Comparison of ENCODE assay signal across 14 mouse cellular contexts in genomic region chr5:35879199-35879598, GRCm38 (mm10). TPM values are rescaled to one million over a fixed set of nuclear protein-coding genes. Genes with fewer than 3 reads are reported as not detected.
DNase-seq lines count a peak whose midpoint lies in the region; ATAC-seq lines count a peak whose summit lies in the region.
"Had no signal": no experiment of that assay in that cellular context is flagged by ENCODE, and none has a peak within 500 bp of the region (broad histone marks: within the 10 kb centered on the region; RNA-seq: fewer than 3 reads in every experiment).

No protein-coding gene starts in this region.

- no peaks in the 10 kb centered on the region for H3K9me3 ChIP-seq in hindbrain, embryonic 16.5 days (ENCODE audit: control insufficient read depth, low read length)
- H3K9me3 ChIP-seq in hindbrain, embryonic 14.5 days (ENCODE audit: control insufficient read depth, low read length): no peaks in the 10 kb centered on the region
- H3K9me3 ChIP-seq: embryonic facial prominence, embryonic 12.5 days; liver, embryonic 15.5 days had no signal

- H3K4me3 ChIP-seq in hindbrain, embryonic 16.5 days (ENCODE audit: low read length): no peak overlapping the region
- no peak overlapping the region for H3K4me3 ChIP-seq in hindbrain, embryonic 14.5 days (replicated peaks; ENCODE audit: low read length)
- H3K4me3 ChIP-seq: embryonic facial prominence, embryonic 12.5 days; liver, embryonic 15.5 days; myocyte had no signal

- H3K4me1 ChIP-seq in hindbrain, embryonic 16.5 days (ENCODE audit: control insufficient read depth, insufficient read depth, low read depth, low read length): no peaks in the 10 kb centered on the region
- H3K4me1 ChIP-seq in hindbrain, embryonic 14.5 days (replicated peaks; ENCODE audit: control insufficient read depth, insufficient read depth, low read length): peaks cover 9% of the 10 kb centered on the region; the same call in 1 of the 2 replicates
- H3K4me1 ChIP-seq: embryonic facial prominence, embryonic 12.5 days; liver, embryonic 15.5 days had no signal

- no peak overlapping the region for H3K27ac ChIP-seq in hindbrain, embryonic 16.5 days (ENCODE audit: low read depth, low read length)
- H3K27ac ChIP-seq in hindbrain, embryonic 14.5 days: no peak overlapping the region
- H3K27ac ChIP-seq: embryonic facial prominence, embryonic 12.5 days; liver, embryonic 15.5 days had no signal

- no peak overlapping the region for H3K9ac ChIP-seq in hindbrain, embryonic 16.5 days (ENCODE audit: low read depth, low read length)
- no peak overlapping the region for H3K9ac ChIP-seq in hindbrain, embryonic 14.5 days
- H3K9ac ChIP-seq: liver, embryonic 15.5 days had no signal

- H3K36me3 ChIP-seq in hindbrain, embryonic 16.5 days (ENCODE audit: control insufficient read depth, insufficient read depth, low read length): no peaks in the 10 kb centered on the region
- no peaks in the 10 kb centered on the region for H3K36me3 ChIP-seq in hindbrain, embryonic 14.5 days (replicated peaks; ENCODE audit: control insufficient read depth, insufficient read depth)
- H3K36me3 ChIP-seq: embryonic facial prominence, embryonic 12.5 days; liver, embryonic 15.5 days had no signal

- 63% methylated on average over 8 of the region's 8 CpGs for WGBS in hindbrain, embryonic 16.5 days
- 77% methylated on average over 8 of the region's 8 CpGs for WGBS in hindbrain, embryonic 14.5 days

- peak; percentile 60; the same call in 1 of the 2 replicates for ATAC-seq in hindbrain, embryonic 16.5 days
- no peak for ATAC-seq in hindbrain, embryonic 14.5 days (ENCODE audit: low FRiP score)
- peak; percentile 91 for ATAC-seq in frontal cortex, adult (ENCODE audit: low TSS enrichment)
- ATAC-seq: intestine, postnatal 0 days had no signal

- no peak overlapping the region for H3K4me2 ChIP-seq in hindbrain, embryonic 16.5 days (ENCODE audit: low read length)
- H3K4me2 ChIP-seq in hindbrain, embryonic 14.5 days (replicated peaks): no peak overlapping the region
- H3K4me2 ChIP-seq: embryonic facial prominence, embryonic 12.5 days; liver, embryonic 15.5 days had no signal

- no peak for DNase-seq in hindbrain, embryonic 14.5 days (ENCODE audit: low spot score)
- DNase-seq in layer of hippocampus, postnatal 14 days (ENCODE audit: low spot score in 2 of 2): peak; percentile 50 to 86
- DNase-seq in right cerebral cortex, postnatal 4 days: peak; percentile 59
- DNase-seq in thymus, postnatal 4 days: no peak
- no peak for DNase-seq in urinary bladder, postnatal 4 days (ENCODE audit: low spot score in 2 of 2)
- DNase-seq: cerebellum, adult 9-11 months; gastrocnemius, postnatal 10 days; thymus, adult 2 months had no signal

- H3K27me3 ChIP-seq in hindbrain, embryonic 16.5 days (replicated peaks; ENCODE audit: control insufficient read depth, insufficient read depth, low read length): no peaks in the 10 kb centered on the region
- H3K27me3 ChIP-seq in hindbrain, embryonic 14.5 days (ENCODE audit: control insufficient read depth, insufficient read depth, low read length): no peaks in the 10 kb centered on the region
- H3K27me3 ChIP-seq: embryonic facial prominence, embryonic 12.5 days; liver, embryonic 15.5 days had no signal

RNA-seq across cellular contexts. Expression of gene Afap1, which starts 13.9 kb away (rescaled TPM):
- 54.8 and 69.4 TPM in 2 replicates for polyA plus RNA-seq in hindbrain, embryonic 16.5 days (2015; fragmentation: Nextera tagmentation; extraction: Ambion mirVana)
- polyA plus RNA-seq in hindbrain, embryonic 14.5 days (2014; fragmentation: Nextera tagmentation; extraction: Ambion mirVana): 70.8 and 72.3 TPM in 2 replicates
- total RNA-seq in layer of hippocampus, postnatal 14 days (2021): 10 to 100 TPM; 62.7 to 67.5 TPM

Comparison
In these comparisons a context has a peak if more than half of its experiments do, and no peak if none do; other contexts are left out.
1. DNase-seq: peak in layer of hippocampus, postnatal 14 days (2 of 2) and right cerebral cortex, postnatal 4 days (single experiment); none in hindbrain, embryonic 14.5 days (single experiment), thymus, postnatal 4 days (single experiment) and urinary bladder, postnatal 4 days (0 of 2).